Mouse (Mus musculus) cerebral cortex, adult 2 months (tissue): ENCODE data around the gene Rsph14.

Experiments
- WGBS: fragments of 180-500 bp; shearing (Covaris S2); methylation state at CpG from one replicate; pipeline ENCODE4 v1.1.7; 2018; 5-methylcytosine and 5-hydroxymethylcytosine counted together

Gene Rsph14

DNA sequence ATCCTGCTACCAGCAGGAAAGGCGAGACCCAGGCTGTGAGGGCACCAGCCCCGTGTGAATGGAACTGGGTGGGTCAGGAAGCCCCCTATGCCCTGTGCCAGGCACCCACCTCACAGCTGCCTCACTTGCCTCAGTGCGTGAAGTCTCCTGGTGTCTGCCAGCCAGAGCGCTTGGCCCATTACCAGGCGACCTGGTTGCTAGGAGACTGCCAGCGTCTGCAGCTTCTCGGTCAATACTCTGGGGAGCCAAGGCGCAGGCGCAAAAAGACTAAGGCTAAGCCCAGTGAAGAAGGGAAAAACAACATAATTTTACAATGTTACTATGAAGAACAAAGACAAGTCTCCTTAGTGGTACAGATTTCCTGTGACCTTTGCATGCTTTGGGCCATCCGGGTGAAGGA is at the start of gene Rsph14:
Gene Rsph14, minus strand, starts transcription at position 192 of the 400 bp plus-strand sequence.
- 16% methylated on average over 10 of the region's 10 CpGs for WGBS

DNA sequence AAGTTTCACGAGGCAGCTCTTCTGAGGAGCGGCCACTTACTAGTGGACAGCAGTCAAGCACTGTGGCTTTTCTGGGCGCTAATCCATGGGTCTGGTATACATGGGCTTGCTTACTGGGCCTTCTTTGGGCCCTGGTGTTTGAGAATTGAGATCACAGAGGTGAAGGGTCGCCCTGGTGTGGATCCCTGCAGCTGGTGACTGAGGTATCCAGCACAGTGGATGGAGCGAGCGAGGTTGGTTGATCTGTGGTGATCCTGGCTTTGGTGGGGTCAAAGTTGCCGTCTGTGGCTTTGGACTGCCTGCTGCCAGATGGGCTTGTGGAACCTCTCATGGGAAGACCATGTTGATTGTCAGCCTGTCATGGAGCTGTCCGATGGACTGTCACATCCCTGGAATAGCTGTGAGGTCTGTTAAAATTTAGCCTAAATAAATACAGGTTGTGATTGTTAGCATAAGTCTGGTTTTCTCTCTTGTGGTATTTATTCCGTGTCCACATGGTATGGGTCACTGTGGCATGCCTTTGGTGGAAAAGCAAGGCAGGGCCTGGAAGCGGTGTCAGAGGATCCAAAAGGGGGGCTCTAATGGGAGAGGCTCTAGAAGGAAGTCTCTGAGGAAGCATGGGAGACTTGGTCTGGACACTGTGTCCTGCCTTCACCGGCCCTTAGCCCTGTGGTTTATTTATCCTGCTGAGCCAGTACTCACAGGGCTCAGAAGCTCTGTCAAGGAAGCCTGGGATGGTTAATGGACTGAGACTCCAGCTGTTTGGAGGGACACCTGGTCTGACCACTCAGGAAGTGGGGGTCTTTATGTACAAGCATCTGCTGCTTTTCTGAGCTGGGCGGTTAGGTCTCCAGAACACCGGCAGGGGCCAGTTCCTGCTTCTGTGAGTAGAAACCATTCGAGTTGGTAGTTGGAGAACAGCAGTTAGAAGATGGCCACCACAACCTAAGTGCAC is 46.1 kb upstream of the Rsph14 start:
- 84% methylated on average over 14 of the region's 14 CpGs for WGBS

DNA sequence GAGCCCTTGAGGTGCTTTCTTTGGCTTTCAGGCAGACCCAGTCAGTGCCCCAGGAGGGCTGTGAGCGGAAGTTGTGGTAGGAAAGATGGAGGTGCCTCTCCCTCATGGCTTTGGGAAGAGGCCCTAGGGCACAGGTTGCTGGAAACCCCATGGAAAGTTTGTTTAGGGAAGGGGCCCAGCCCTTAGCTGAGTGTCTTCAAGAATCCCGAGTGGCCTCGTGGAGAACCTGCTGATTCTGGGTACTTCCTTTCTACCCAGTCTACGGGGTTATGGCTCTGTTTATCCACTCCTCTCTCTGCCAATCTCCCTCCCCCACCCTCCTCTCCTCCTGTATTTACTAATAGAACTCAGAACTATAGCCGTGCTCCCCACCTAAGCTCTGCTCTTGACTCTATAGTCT is 43.3 kb upstream of the Rsph14 start:
- 71% methylated on average over 5 of the region's 5 CpGs for WGBS

DNA sequence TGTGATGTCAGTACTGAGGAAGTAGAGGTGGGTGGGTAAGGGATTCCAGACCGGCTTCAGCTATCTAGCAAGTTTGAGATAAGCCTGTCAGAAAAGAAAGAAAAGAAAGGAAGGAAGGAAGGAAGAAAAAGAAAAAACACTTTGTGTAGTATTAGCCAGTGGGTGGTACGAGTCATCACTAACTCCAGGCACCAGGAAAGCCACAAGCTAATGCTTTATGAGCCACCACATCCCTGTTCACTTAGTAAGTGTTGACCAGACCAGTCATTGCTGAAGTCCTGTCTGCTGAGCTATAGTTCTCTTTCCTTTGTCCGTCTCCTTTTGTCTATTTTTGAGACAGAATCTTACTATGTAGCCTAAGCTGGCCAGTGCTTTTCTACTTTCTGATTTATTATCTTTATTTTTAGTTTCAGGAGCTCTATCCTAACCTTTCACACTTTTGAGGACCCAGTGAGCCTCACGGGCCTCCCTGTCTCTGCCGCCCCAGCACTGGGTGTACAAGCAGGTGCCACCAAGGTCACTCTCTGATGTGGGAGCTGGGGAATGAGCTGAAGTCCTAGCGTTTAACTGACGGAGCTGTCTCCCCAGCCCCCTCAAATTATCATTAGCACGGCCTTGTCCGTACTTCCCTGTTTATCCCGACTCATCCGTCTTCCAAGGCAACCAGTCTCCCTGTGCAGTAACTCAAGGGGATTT is 38.0 kb upstream of the Rsph14 start:
- 64% methylated on average over 11 of the region's 11 CpGs for WGBS

DNA sequence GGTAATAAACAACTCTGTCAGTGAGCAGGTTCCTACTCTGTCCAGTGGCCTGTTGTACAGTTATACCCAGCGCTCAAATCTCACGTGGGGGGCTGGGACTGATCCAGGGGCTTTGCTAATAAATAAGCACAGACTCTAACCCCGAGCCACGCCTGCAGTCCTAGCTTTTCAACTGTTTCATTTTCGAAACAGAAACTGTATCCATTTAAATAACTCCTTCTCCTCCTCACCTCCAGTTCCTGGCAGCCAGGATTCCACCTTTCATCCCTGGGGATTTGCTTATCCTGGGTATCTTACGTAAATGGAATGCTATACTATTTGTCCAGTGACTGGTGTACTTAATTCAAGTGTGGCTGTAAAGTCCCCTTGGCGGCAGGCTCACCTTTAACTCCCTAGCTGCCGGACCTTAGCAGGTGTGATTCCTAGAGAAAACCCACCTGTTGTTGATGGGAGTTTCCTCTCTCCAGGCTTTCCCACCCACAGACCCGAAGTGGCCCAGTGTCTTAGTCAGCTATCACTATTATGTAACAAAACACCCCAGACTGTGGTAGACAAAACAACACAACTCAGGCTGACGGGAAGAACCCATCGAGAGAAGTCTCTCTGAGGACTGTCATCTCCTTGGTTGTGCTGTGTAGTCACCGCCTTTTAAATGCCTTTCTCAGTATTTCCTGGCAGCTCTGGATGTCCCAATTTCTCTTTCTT is 36.4 kb upstream of the Rsph14 start:
- 44% methylated on average over 12 of the region's 12 CpGs for WGBS

DNA sequence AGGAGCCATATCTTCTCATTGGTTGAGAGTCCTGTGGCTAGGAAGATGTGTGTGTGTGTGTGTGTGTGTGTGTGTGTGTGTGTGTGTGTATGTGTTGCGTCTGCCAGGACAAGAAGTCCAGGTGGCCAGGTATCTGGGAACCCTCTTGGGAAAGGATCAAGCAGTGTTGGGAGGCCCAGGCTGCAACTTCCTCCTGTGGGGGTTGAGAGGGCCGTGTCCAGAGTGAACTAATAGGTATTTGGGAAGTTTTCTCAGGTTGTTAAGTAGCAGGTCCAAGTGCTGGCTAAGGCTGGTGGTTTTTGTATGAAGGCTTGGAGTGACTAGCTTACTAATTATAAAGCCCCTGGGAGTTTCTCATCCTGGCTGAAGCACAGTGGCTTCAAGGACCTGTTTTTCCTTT is 35.7 kb upstream of the Rsph14 start:
- WGBS, result 54% methylated on average over 2 of the region's 2 CpGs

DNA sequence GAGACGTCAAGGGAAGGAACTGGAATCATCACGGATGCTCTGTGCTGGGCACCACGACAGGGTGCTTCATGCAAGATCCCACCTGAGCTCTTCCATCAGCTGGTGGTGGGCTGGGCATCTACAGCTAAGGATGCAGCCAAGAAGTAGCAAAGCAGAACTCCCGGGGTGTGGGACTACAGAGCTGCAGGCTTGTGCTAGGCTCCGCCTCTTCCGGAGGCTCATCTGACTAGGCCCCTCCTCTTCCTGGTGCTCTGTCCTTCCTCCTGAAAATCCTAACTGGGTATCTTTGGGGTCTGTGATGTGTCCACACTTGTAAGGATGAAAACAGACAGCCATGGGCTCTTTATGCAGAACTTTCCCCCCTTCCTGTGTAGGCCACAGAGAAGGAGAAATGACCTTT is 33.3 kb upstream of the Rsph14 start:
- 74% methylated on average over 6 of the region's 6 CpGs for WGBS

DNA sequence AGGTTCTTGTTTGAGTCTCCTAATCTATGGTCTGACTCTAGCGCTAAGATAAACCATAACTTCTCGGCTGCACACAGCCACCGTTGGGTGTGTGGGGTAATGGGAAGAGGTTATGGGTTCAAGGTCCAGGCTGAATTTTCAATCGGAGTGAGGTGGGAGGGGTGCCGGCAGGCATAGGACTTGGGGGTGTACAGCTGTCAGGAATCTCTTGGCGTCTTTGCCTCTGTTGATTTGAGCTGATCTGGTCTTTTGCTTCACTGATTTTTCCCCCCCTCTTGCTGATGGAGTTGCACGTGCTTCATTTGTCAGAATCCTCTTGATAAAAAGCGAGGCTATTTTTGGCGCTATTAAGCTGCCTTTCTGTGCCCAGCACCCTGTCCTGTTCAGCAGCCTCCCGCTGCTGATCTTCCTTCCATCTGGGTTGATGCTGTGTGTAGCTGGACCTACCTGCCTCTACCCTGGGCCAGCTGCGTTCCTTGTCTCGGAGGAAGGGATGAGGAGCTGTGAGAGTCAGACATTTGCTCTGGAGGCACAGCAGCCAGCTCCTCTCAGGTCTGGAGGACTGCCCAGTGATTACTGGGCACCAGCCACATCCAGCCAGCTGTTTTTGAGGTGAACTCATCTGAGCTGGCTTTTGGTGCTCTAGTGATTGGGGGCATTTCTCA is 31.0 kb upstream of the Rsph14 start:
- 29% methylated on average over 12 of the region's 12 CpGs for WGBS

DNA sequence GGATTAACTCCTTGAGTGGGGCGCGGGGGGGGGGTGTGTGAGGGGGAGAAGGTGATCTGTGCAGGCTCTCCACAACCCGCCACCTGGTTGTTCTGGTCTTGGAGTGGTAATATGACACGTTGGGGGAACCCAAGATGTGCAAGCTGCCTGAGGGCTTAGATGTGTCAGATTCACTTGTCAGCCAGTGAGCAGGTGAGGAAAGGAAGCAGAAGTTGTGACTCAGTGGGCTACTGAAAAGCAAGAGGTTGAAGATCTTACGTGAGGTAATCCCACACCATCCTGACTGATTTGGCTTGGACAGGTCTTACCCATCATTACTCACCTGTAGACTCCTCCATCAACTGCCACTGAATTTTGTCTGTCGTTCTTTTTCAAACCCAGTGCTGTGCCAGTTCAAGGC is 30.2 kb upstream of the Rsph14 start:
- WGBS, result 36% methylated on average over 6 of the region's 6 CpGs

DNA sequence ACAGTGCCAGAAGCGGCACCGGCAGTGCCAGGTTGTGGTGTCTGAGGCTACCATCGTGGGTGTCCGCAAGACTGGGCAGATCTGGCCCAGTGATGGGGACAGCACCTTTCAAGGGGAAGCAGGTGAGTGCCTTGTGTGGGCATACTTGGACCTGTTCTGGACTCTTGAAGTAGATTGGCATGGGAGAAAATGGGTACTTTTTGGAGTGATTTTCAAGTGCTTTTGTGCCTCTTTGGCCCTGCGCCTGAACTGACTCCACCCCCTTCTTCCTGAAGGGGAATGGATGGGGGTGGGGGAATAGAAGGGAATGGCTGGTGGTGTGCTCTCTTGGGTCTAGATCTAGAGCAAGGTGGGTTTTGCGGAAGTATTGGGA is 29.8 kb upstream of the Rsph14 start:
- WGBS, result 19% methylated on average over 6 of the region's 6 CpGs

DNA sequence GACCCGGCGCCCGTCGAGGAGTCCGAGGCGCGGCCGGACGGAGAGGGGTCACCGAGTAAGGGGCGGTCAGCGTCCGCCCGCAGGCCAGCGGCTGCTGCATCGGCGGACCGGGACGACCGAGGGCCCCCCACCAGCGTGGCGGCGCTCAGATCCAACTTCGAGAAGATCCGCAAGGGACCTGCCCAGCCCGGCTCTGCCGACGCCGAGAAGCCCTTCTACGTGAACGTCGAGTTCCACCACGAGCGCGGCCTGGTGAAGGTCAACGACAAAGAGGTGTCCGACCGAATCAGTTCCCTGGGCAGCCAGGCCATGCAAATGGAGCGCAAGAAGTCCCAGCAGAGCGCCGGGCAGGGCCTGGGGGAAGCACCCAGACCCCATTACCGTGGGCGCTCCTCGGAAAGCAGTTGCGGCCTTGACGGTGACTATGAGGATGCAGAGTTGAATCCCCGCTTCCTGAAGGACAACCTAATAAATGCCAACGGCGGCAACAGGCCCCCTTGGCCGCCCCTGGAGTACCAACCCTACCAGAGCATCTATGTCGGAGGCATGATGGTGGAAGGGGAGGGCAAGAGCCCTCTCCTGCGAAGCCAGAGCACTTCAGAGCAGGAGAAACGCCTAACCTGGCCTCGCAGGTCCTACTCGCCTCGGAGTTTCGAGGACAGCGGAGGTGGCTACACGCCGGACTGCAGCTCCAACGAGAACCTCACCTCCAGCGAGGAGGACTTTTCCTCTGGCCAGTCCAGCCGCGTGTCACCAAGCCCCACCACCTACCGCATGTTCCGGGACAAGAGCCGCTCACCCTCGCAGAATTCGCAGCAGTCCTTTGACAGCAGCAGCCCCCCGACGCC is 29.2 kb upstream of the Rsph14 start:
- 7% methylated on average over 71 of the region's 71 CpGs for WGBS

DNA sequence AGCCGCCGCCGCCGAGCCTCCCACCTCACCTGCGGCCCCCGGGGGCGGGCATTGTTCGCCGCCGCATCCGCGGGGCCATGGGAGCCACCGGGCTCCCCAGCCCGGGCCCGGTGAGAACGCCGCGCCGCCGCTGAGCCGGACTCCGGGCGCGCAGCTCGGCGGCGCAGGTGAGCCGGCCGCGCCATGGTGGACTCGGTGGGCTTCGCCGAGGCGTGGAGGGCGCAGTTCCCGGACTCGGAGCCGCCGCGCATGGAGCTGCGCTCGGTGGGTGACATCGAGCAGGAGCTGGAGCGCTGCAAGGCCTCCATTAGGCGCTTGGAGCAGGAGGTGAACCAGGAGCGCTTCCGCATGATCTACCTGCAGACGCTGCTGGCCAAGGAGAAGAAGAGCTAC is 28.5 kb upstream of the Rsph14 start:
- under 1% methylated on average over 43 of the region's 48 CpGs for WGBS

DNA sequence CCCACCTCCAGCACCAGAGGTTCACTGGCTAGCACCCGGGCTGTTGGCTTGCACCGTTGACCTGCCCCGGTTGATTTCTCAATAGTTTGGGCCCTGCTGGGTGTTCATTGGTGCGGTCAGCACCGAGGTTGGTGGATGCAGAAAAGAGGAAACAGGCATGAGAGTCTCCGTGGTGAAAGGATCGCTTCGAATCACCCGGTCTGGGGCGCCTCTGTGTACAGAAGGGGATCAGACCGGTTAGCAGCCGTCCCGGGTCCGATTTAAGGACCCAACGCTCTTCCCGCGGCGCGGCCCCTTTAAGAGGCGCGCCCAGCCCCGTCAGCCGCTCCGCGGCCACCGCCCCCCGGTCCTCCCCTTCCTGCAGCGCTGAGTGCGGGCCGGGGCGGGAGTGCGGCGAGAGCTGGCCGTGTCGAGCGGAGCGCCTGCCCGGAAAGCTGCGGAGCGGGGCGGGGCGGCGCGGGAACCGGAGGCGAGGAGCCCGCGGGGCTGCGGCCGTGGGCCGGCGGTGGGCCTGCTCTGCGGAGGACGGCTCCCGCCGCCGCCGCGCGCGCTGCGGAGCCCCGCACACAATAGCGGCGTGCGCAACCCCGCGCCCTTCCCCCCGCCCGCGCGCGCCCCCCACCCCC is 27.9 kb upstream of the Rsph14 start, which contains the start of gene Bcr:
Gene Bcr, plus strand, starts transcription at position 376 of the 626 bp plus-strand sequence.
- WGBS, result 2% methylated on average over 59 of the region's 73 CpGs

DNA sequence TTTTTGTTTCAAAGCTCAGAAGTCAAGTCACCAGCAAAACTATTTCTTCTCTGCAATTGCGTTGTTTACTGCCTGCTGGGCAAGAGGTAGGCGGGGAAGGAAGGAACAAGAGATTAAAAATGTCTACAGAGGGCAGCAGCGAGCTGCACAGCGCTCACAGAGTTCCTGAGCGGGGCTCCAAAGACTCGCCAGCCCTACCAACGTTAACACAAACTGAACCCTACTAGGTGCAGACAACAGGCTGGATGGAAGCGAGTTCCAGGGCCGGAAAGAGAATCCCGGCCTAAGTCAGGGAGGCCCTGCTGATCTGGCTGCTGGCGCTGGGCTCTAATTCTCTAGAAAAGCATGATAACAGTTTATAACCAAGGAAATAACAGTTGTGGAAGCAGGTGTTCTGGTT is 27.0 kb upstream of the Rsph14 start:
- WGBS, result 1% methylated on average over 11 of the region's 11 CpGs

DNA sequence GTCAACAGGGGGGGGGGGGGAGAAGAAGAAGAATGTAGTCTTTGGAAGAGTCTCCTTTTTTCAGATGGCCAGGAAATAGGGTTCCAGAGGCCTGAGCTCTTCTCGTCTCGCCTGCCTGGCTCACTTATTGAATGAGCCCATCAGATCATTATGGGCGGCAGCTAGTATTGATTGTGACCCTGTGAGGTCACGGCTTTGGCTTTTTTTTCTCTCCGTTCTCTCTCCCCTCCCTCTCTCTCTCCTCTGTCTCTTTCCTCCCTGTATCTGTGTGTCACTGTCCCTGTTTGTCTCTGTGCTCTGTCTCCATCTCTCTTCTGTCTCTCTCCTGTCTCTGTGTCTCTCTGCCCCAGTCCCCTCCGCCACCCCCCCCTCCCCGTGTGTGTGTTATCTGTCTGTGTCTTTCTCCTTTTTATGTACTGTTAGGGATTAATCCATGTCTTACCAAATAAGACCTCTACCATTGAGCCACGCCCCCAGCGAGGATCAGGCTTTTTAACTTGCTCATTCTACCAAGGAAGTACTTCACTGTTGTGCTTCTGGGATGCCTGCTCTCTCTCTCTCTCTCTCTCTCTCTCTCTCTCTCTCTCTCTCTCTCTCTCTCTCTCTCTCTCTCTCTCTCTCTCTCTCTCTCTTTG is 26.5 kb upstream of the Rsph14 start:
- WGBS, result 44% methylated on average over 9 of the region's 9 CpGs

DNA sequence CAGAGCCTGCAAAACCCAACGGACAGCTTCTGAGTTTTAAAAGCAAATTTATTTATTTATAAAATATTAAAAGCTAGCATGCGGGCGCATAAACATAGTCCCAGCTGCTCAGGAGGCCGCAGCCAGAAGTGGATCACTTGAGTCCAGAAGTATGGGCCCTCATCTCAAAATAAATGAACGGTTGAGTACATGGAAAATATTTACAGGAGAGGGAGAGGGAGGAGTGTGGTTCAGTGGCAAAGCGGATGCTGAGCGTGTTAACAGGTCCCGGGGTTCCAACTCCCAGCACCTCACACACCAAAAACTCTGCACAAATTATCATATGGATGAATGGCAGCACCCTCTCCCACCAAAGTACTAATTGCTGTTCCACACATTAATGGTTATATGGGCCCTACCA is 25.9 kb upstream of the Rsph14 start:
- 87% methylated on average over 8 of the region's 8 CpGs for WGBS

DNA sequence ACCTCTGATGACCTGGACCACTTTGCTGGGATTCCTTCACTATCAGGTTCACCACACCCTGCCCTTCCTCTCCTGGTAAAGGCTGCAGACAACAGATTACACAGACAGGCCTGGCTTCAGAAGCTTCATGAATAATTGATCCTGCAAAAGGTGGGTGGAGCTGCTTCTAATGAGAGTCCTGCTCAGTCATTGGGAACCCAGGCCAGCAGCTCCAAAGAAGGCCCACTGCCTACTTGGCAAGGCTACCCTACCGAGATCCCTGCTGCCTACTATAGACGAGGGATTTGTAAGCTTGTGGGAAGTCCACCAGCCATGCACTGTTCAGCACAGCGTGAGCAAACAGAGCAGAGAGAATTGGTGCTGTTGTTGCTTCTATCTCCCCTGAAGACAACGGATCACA is 23.9 kb upstream of the Rsph14 start:
- WGBS, result 24% methylated on average over 4 of the region's 4 CpGs

DNA sequence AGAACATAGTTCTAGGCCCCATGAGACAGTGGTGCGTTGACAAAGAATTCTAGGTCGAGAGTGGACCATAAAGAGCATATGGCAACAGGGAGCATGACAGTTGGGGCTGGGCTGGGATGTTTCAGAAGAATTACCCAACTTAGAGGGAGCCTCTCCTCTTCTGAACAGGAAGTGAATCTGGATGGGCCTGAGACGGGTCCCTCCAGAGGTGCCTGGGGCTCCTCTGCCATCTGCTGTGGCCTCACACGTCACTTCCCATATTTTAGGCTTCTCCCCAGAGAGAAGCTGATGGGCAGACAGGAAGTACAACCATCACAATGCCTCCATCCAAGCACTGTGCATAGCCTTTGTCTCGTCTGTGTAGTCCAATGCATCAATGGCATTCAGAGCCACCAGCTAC is 23.3 kb upstream of the Rsph14 start:
- 81% methylated on average over 5 of the region's 5 CpGs for WGBS

DNA sequence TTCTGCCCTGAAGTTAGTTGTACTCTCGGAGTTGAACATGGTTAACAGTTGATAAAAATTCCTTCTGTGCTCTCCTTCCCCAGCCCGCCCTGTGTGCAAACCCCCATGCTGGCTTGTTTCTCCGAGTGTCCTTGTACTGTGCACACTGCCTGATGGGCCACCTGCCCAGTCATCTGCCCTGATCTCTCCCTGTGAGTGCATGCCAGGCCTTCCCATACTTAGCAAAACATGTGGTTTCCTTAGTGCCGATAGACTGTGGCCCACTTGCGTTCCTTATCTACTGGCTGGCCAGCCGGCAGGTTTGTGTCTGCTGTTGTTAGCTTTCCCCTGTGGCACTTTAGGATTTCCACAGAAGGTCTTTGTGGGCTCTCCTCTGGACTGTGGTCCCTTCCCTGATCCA is 21.7 kb upstream of the Rsph14 start:
- WGBS, result 28% methylated on average over 6 of the region's 6 CpGs

DNA sequence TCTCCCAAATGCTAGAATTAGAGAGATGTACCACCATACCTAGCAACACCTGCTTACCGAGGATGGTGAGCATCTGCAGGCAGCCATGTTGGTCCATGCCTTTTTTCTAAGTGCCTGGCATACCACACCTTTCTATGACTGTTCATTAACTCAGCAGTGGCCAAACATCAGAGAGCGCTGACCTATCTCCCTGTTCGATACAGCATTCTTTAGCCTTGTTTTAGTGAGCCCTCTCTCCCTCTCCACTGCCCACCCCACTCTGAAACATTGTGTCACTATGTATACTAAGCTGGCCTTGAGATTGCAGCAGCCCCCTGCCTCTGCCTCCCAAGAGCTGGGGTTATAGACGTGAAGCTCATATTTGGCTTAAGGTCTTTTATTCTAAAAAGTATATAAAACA is 21.3 kb upstream of the Rsph14 start:
- WGBS, result 83% methylated on average over 4 of the region's 4 CpGs
